Mouse (Mus musculus) frontal cortex, postnatal 14 days (tissue): ENCODE measurements around the gene Nisch.

Source experiments
- DNase-seq, 2 experiments: peaks; one replicate each; pipeline ENCODE4 v3.0.0; 2022; ENCODE audit warnings: low spot score in 2 of 2

Gene Nisch

DNA sequence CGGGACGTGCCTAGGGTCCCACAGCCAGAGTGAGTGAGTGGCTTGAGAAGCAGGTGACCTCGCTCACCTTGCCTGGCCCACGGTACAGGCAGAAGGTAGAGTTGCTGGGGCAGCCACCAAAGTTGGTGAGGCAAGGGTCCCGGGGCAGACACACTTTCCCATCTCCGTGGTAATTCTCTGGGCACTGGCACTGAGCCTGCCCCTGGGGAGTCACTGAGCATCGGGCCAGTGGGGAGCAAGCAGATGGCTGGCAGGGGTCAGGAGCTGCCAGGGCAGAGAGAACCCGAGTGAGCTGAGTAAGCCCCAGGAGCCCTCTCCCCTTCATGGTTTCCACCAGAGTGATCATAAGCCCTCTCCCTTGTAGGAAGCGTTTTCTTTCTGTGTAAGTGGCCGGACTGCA is 55.1 kb downstream of the Nisch start:
- no peak for DNase-seq

DNA sequence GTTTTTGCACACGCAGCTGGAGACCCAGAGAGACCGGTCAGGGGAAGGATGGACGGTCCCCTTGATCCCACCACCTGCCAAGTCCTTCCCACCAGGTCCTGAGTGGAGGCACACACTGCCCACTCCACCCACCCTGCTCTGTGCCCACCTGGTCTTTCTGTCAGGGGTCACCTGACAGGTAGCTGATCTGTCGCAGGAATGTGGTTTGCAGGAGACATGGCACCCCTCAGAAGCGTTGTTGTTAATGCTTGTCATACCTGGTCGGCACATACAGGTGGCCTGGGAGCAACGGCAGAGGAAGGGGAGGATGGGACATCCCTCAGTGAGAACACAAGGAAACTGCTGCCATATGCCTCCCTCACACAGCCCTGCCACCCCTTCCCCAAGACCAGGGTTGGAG is 55.6 kb downstream of the Nisch start:
- DNase-seq = no peak

DNA sequence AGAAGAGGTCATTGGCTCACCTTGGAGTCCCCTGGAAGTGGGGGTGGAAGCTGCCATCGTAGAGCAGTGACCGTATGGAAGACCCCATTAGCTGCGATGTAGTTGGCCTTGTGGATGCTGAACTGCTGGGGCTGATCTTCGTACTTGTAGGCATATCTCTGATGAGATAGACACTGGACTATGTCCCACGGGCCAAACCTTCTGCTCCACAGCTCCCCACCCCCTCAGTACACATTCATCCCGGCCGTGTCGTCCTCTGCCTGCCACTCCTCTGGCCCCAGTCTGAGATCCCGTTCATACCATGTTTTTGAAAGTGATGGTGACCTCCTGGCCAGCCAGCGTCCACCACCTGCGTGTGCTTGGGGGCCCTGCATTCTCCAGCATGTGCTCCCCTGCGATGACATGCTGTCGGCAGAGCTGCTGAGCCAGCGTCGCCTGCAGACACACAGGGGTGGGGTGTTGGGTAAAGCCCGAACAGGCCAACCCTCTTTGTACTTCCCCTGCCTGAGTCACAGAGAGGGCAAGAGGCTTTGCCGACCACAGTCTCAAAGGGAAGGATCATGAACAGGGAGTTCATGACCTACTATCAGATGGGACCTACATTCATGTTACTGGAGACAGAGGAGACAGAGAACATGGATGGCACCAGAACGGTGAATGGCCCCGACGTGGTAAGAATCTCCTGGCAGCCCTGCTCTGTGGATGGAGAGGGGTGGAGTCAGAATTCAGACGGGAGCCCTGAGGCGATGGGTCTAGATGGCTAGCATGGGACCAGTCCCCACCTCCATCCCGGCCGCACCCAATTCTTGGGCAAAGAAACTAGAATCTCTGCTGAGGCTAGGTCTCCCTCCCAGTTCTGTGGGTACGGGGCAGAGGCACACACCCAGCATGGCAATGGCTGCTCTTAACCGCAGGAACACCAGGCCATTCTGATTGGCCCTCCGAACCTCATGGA is 56.3 kb downstream of the Nisch start:
- no peak for DNase-seq

DNA sequence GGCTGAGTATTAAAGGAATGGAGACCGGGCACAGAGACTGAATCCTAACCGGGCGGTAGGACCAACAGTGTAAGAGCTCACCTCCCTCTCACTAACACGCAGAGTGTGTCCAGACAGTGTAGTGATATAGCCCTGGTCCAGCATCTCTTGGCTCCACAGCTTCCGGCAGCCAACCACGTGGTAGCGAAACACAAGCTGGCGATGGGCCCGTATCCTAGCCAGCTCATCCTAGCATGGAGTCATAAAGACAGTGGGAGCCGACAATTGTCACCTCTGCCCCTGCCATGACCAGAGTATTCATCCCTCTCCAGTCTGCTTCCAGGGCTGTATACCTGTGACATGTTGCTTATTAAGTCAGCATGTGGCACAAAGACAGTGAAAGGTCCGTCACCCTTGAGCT is 71.1 kb downstream of the Nisch start:
- no peak for DNase-seq

DNA sequence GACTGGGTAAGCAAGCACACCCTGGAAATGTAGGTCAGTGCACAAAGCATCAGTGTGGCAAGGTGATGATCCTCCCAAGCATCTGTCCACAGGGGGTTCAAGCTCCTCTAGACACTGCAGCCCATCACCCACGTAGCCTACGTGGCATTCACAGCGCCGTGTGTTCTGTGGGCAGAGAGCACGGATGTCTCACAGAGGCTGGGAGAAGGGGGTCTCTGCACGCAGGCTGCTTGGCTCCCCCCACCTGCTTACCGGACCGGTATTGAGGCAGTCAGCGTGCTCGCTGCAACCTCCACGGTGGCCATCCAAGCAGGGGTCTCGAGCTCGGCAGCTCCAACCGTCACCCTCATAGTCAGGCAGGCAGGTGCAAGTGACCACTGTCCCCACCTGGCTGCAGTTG is 75.7 kb downstream of the Nisch start:
- no peak for DNase-seq

DNA sequence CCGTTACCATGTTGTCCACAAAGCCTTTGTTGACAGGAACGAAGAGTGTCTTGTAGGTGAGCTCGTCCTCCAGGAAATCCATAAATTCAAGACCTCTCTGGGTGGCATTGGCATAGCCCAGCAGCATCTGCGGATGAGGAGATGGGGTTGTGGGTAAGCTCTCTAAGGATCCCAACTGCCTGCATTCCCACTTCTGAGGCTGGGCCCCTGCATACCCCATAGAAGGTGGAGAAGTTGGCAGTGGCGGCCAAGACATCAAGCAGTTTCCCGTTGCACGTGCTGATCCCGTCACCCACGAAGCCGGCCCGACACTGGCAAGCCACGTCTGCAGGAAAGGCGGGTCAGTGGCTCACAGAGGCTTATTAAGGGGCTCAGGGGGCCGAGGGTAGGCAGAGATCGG is 76.6 kb downstream of the Nisch start:
- no peak for DNase-seq

DNA sequence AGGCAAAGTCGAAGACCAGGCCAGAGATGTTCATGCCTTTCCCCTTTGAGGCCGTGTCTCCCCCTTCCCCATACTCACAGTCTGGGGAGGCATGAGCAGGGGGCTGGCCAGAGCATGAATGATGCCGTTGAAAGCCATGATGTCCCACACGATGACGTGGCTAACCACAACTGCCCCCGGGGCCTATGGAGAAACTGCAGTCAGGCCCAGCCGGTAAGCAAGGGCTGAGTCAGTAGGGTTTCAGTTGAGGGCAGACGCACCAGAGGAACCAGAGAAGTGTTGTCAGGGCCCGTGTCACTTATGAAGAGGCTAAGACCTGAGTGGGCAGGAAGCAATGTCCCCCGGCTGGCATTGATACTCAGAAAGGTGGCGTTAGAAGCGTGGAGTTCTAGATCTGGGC is 77.1 kb downstream of the Nisch start:
- no peak for DNase-seq

DNA sequence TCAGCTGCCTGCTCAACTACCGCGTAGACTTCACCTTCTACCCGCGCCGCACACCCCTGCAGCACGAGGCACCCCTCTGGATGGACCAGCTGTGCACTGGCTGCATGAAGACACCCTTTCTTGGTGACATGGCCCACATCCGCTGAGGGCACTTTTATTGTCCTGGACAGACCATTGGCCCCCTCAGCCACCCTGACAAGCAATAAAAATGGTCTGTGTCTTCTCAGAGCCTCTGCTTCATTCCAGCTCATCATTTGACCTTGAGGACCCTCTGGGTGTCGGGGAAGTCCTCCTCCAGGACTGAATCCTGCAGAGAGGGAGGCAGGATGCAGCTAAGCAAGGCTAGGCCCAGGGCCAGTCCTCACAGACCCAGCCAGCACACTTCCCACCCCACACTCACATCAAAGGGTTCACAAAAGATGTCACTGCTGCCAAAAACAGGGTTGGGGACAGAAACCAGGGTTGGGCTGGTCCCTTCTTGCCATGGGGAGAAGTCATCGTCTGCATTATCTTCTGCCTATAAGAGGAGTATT is 77.8 kb downstream of the Nisch start:
- no peak for DNase-seq

DNA sequence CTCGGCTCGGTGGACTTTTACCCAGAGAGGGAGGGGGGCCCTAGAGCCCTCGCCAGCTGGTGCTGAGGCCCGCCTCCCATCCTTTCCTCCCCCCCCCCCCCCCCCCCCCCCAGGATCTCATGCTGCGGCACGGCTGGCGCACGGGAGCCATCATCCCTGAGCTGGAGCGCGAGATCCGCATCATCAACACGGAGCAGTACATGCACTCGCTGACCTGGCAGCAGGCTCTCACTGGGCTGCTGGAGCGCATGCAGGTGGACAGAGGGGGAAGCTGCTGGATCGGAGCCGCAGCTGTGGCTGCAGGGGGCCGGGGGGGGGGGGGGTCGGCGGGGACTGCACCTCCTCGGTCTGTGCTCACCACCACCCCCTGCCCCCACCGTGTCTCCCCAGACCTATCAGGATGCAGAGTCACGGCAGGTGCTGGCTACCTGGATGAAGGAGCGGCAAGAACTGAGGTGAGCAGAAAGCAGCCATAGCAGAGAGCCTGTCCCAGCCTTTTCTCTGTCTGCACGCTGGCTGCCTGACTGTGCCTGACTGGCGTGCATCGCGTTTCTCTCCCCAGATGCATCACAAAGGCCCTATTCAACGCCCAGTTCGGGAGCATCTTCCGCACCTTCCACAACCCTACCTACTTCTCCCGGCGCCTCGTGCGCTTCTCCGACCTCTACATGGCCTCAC is 78.4 kb downstream of the Nisch start:
- no peak for DNase-seq

DNA sequence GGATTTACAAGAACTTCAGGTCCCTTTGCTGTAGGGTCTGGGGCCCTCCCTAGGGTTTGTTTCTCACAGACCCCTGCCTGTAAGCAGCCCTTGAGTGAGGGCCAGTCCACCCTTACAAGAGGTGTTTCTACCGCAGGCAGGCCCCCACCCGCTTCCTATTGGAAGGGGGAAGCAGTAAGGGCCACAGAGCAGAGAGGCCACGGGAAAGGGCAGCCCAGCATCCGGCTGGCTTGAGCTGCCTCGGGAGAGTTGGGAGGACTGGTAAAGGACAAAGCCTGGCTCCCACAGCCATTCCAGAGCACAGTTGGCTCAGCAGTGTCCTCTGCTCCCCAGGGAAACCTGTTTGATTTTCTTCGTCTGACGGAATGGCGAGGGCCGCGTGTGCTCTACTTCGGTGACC is 79.0 kb downstream of the Nisch start:
- no peak for DNase-seq

DNA sequence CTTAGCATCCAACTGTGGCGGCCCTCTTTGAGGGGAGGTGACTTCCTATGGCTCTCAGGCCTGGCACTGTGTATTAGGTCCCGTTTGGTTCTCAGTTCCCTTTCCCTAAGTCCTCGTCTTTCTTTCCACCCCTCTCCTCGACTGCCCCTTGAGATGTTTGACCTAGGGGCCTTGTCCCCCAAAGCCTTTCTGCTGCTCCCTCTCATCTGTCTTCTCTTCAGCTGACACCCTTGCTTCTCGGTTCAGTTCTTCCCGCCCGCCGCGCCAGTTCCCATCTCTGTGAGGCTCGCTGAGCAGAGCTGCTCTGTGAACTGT is 79.5 kb downstream of the Nisch start:
- no peak for DNase-seq

DNA sequence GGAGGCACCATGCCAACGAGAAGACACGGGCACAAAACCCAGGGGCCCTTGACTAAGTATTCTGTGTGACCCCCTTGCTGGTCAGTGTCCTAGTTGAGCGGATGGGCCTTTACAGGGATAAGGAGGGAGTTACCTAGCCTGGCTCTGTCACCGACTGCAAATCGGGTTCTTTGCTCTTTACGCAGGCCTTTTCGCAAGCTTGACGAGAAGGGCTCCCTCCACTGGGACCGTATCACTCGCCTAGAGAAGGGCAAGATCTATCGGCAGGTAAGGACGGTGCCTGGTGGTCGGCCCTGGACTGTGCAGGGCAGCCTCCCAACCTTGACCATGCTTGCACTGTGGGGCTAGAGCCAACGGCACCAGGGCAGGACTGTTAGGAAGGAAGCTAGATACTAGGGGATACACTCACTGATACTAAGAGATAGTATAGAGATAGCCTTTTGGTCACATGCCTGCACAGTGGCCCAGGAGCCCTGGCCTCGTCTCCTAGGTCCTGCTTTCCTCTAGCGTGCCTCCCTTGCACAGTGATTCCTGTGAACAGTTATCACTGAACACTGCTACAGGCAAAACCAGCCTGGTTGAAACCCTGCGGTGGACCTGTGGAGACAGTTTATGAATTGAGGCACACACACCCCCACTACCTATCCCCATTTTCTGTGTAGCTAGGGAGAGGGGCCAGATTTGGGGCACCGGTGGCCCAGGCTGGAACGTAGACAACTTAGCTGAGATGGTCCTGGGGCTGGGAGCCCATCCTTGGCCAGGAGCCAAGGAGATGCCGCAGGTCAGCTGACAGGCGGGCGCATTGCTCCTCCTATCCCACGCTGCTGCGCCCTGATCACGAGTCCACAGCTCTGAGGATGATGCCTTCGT is 80.1 kb downstream of the Nisch start:
- DNase-seq = no peak

DNA sequence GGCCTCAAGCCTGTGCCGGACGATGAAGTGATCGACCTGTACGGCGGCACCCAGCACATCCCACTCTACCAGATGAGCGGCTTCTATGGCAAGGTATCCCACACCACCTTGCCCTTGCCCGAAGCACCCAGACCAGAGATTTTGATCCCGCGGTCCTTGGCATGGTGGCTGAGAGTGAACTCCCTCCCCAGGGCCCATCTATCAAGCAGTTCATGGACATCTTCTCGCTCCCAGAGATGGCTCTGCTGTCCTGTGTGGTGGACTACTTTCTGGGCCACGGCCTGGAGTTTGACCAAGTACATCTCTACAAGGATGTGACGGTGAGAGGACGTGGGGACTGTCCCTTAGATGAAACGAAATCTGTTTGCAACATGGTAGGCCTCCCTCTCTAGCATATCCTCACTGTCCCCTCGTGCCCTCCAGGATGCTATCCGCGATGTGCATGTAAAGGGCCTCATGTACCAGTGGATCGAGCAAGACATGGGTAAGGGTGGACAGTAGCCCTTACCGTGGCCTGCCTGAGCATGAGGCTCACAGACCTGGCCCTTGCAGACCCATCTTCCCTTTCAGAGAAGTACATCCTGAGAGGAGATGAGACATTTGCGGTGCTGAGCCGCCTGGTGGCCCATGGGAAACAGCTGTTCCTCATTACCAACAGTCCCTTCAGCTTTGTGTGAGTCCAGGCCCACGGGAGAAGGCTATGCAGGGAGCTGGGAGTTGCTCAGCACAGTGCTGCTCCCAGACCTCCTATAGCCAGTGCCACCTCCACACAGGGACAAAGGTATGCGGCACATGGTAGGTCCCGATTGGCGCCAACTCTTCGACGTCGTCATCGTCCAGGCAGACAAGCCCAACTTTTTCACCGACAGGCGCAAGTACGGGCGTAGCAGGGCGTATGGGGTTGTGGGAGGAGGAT is 81.0 kb downstream of the Nisch start:
- no peak for DNase-seq

DNA sequence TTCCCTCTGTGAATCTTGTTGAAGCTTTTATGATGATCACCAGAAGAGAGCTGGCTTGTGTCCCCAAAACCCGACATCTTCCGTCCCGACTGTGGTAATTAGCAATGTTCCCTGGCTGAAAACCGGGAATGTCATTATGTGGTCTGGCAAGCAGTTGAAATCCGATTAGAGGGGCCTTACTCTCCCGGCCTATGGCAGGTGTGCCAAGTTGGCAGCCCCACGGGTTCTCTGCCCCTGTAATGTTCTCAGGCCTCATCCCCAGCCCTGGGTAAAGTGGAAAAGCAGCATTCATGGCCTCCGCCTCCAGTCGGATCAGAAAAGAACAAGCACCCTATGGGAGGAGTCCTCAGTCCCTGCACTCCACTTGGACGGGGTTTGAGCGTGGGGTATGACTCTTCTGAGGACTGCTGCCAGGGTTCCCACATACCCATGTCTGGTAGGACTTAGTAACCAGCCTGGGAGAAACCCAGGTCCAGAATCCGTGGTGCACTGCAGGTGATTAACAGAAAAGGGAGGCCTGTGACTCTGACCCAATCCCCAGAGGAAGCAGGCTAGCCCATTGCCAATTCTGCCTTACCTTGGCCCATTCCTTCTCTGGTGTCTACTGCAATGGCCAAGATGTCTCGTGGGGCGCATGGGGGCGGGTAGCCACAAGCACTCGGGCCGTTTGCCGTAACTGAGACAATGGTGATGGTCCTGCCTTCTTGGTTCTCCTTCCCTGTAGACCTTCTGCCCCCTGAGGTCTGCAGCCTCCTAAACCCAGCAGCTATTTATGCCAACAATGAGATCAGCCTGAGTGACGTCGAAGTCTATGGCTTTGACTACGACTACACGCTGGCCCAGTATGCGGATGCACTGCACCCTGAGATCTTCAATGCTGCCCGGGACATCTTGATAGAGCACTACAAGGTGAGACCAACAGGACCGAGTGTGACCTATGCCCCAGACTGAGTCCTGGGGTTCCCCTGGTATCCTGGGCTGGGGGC is 82.4 kb downstream of the Nisch start:
- peak in 1 of 2 experiments; percentile 5 for DNase-seq

DNA sequence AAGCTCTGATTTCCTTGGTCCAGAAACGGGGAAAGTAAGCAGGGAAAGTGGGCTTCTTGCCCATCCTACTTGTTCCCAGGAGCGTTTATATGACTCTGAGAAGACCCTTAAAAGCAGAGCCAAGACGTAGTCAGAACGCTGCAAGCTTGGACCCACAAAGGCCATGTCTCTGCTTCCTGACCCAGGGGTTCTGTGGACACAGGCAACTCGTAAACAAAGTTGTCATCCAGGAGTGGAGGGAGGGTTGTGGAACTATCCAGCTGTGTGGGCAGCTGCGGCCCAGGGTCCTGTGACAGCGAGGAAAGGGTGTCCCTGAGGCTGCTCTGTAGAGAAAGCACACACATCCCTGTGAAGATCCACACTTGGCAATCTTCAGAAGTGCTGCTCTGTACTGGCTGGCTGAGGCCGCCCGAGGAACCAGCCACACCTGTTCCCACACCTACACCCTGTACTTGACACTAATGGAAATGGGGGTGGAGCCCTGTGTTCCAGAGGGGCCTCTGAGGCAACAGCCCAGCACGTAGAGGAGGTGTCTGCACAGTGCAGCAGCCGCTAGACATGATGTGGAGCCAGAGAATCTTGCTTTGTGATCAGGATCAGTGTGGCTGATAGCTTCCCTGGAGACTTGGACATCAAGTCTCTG is 83.6 kb downstream of the Nisch start:
- peak in 1 of 2 experiments; percentile 11 for DNase-seq

DNA sequence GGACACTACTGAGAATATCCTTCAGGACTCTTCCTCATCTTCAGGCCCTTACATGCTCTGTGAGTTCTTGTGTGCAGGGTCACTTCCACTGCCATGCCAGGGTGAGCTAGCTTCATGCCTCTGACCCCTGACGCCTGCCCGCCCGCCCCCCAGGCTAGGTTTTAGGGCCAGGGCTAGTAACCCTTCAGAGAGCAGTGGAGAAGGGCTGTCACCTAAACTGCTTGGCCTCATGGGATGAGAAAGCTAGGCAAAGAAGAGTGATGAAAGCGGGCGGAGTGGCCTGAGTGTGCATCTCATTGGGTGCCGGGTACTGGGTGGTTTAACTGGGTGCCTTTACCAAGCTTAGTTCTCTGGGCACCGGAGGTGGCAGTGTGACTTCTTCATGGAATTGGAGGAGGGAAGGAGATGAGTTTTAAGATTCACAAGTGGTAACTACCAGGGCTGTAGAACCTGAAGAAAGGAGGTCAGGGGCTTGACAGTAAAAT is 84.2 kb downstream of the Nisch start:
- DNase-seq = peak in 1 of 2 experiments; percentile 3

DNA sequence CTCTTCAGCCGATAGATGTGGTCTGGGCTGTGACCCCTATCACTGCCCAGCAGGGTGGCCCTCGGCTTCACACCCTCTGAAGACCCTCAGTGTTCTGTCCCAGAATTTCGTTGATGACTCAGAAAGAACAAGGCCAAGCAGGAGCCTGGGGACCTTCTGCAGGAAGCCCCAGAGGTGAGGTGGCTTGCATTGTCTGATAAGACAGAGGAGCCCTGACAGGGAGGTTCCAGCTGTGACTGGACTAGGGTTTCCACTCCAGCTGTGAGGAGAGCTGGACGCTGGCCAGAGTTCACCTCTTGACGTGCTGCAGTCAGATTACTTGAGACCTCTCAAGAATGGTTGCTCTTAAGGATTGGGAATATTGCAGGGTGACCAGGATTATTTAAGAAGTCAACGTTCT is 84.7 kb downstream of the Nisch start:
- DNase-seq = peak in 1 of 2 experiments; percentile 10

DNA sequence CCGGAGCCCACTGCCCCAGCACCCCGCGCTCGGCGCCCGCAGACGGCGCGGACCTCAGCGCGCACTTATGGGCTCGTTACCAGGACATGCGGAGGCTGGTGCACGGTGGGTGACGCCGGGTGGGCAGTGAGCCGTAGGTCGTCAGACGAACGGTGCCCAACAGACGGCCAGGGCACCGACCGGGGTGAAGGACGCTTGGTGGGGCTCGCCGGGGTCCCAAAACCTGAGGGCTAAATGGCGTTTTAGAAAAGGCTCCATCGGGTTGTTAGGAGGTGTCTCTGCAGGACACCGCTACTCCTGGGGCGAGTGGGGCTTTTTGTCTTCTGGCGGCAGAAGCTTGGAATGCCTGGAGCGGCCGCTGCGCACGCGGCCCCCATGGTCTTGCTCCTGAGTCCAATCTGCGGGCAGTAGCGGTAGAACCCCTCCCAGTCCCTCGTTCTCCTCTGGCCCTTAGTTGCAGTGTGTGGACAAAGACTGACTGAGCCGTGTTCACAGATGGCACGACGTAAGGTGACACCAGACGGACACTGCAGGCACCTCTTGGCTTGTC is 85.4 kb downstream of the Nisch start:
- no peak for DNase-seq
